ENCODE assay signal across 9 mouse cellular contexts in the genomic region with DNA sequence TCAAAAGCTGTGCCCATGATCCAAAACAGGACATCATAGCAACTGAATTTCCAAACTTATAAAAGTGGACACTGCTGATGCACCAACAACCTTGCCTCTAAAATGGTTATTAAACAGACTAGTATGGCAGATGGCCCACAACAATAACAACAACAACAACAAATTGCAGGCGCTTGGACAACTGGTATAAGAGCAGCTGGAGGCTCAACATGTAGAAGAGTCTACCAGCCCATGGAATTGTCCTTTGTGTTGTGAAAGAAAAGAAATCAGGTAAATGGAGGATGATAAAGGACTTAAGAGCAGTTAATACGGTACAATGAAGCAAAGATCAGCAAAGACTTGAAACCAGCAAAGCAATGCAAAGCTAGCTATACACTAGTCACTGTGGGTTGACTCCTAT. TPM values are rescaled to one million over a fixed set of nuclear protein-coding genes. Genes with fewer than 3 reads are reported as not detected.
DNase-seq lines count a peak whose midpoint lies in the region; ATAC-seq and TF ChIP-seq lines count a peak whose summit lies in the region.
"Had no signal": no experiment of that assay in that cellular context is flagged by ENCODE, and none has a peak within 500 bp of the region (broad histone marks: within the 10 kb centered on the region; RNA-seq: fewer than 3 reads in every experiment).

No protein-coding gene starts in this region.

- H3K27me3 ChIP-seq in megakaryocyte, embryonic 14.5 days (replicated peaks) = no peaks in the 10 kb centered on the region
- H3K27me3 ChIP-seq in forebrain, postnatal 0 days (ENCODE audit: insufficient read depth, low read length) = no peaks in the 10 kb centered on the region
- H3K27me3 ChIP-seq in liver, postnatal 0 days (ENCODE audit: insufficient read depth, low read length) = no peaks in the 10 kb centered on the region

- no peak for ATAC-seq in megakaryocyte, adult 5-6 weeks (ENCODE audit: poor library complexity, severe bottlenecking)
- no peak for ATAC-seq in forebrain, postnatal 0 days
- ATAC-seq in liver, postnatal 0 days = no peak
- no peak for ATAC-seq in erythroid progenitor cell, adult 5-6 weeks (replicated peaks; ENCODE audit: low FRiP score, poor library complexity, severe bottlenecking)
- ATAC-seq in inflammation-experienced regulatory T-cells, adult 6 months = no peak

- no peak for TF ChIP-seq CTCF in forebrain, postnatal 0 days (IDR thresholded peaks at IDR 0.05; ENCODE audit: low read depth)
- no peak for TF ChIP-seq CTCF in liver, postnatal 0 days (IDR thresholded peaks at IDR 0.05; ENCODE audit: low read depth)

- H3K4me1 ChIP-seq in megakaryocyte, embryonic 14.5 days = peaks cover 39% of the 10 kb centered on the region
- peaks cover 21% of the 10 kb centered on the region for H3K4me1 ChIP-seq in forebrain, postnatal 0 days (ENCODE audit: insufficient read depth)
- peaks cover 33% of the 10 kb centered on the region for H3K4me1 ChIP-seq in liver, postnatal 0 days (ENCODE audit: insufficient read depth)

- no peaks in the 10 kb centered on the region for H3K9me3 ChIP-seq in megakaryocyte, embryonic 14.5 days
- no peaks in the 10 kb centered on the region for H3K9me3 ChIP-seq in forebrain, postnatal 0 days (ENCODE audit: low read length)
- H3K9me3 ChIP-seq in liver, postnatal 0 days (ENCODE audit: low read length) = no peaks in the 10 kb centered on the region

- no peak for DNase-seq in forebrain, postnatal 0 days
- DNase-seq in liver, postnatal 0 days = no peak
- no peak for DNase-seq in cerebellum, postnatal 25 days
- DNase-seq: kidney, adult 11 months; right cerebral cortex, postnatal 25 days had no signal

- H3K27ac ChIP-seq in forebrain, postnatal 0 days (ENCODE audit: low read depth, low read length) = no peak overlapping the region
- H3K27ac ChIP-seq in liver, postnatal 0 days (ENCODE audit: low read depth) = no peak overlapping the region

- WGBS in forebrain, postnatal 0 days = 93% methylated on average over 2 of the region's 2 CpGs
- WGBS in liver, postnatal 0 days (ENCODE audit: insufficient replicate concordance) = 78% methylated on average over 2 of the region's 2 CpGs

- H3K4me2 ChIP-seq in forebrain, postnatal 0 days (ENCODE audit: low read depth) = peak overlapping the region; percentile 71
- H3K4me2 ChIP-seq in liver, postnatal 0 days (ENCODE audit: low read depth, low read length) = 0 out of 2 replicates have a peak overlapping the region, but pooled peaks have one; percentile 98

- H3K9ac ChIP-seq in forebrain, postnatal 0 days = no peak overlapping the region
- no peak overlapping the region for H3K9ac ChIP-seq in liver, postnatal 0 days (replicated peaks)

- peaks cover 12% of the 10 kb centered on the region for H3K36me3 ChIP-seq in megakaryocyte, embryonic 14.5 days (replicated peaks; ENCODE audit: low read length)
- no peaks in the 10 kb centered on the region for H3K36me3 ChIP-seq in forebrain, postnatal 0 days (ENCODE audit: insufficient read depth)
- H3K36me3 ChIP-seq in liver, postnatal 0 days (replicated peaks; ENCODE audit: insufficient read depth, low read length) = no peaks in the 10 kb centered on the region

- TF ChIP-seq EP300 in liver, postnatal 0 days (IDR thresholded peaks at IDR 0.05; ENCODE audit: low read depth) = no peak

- H3K4me3 ChIP-seq in megakaryocyte, embryonic 14.5 days (replicated peaks) = peak overlapping the region; percentile 33
- H3K4me3 ChIP-seq in forebrain, postnatal 0 days (ENCODE audit: low read depth, low read length) = no peak overlapping the region
- H3K4me3 ChIP-seq in liver, postnatal 0 days (ENCODE audit: low read depth, low read length) = no peak overlapping the region

RNA-seq across cellular contexts. Expression of gene Zfp790, which starts 1.5 kb away (rescaled TPM):
- 0.62 TPM in 1 of 2 replicates, not detected in the other for polyA plus RNA-seq in megakaryocyte, embryonic 14.5 days (2012; ENCODE audit: insufficient read depth, low replicate concordance)
- total RNA-seq in megakaryocyte, adult 5-6 weeks (2015) = 4.8 and 5.6 TPM in 2 replicates
- total RNA-seq in megakaryocyte, adult 5-6 weeks (2017) = 9.0 and 9.1 TPM in 2 replicates
- 15.6 and 16.9 TPM in 2 replicates for total RNA-seq in forebrain, postnatal 0 days (2014; rRNA removed)
- 9.3 and 12.2 TPM in 2 replicates for polyA plus RNA-seq in forebrain, postnatal 0 days (2015; fragmentation: Nextera tagmentation; extraction: Ambion mirVana)
- 2.2 and 2.5 TPM in 2 replicates for polyA plus RNA-seq in liver, postnatal 0 days (2015; fragmentation: Nextera tagmentation; extraction: Ambion mirVana)
- total RNA-seq in erythroid progenitor cell, adult 5-6 weeks (2015; ENCODE audit: low replicate concordance) = 0.72 and 5.0 TPM in 2 replicates
- 1.9 and 4.2 TPM in 2 replicates for total RNA-seq in erythroid progenitor cell, adult 5-6 weeks (2017; ENCODE audit: low replicate concordance)
- polyA plus RNA-seq in inflammation-experienced regulatory T-cells, adult 6 months (2017; shearing (Covaris generic)) = 10 to 100 TPM; 16.3 to 19.1 (median 16.9) TPM

RNA-seq across cellular contexts. Expression of gene Zfp30, which starts 30.6 kb away (rescaled TPM):
- polyA plus RNA-seq in megakaryocyte, embryonic 14.5 days (2012; ENCODE audit: insufficient read depth, low replicate concordance) = 0.37 TPM in 1 of 2 replicates, not detected in the other
- 0.25 TPM in 1 of 2 replicates, not detected in the other for total RNA-seq in megakaryocyte, adult 5-6 weeks (2015)
- not detected in 2 replicates for total RNA-seq in megakaryocyte, adult 5-6 weeks (2017)
- total RNA-seq in forebrain, postnatal 0 days (2014; rRNA removed) = 11.3 and 14.4 TPM in 2 replicates
- polyA plus RNA-seq in forebrain, postnatal 0 days (2015; fragmentation: Nextera tagmentation; extraction: Ambion mirVana) = 10.2 and 11.4 TPM in 2 replicates
- 0.92 and 0.99 TPM in 2 replicates for polyA plus RNA-seq in liver, postnatal 0 days (2015; fragmentation: Nextera tagmentation; extraction: Ambion mirVana)
- not detected in 2 replicates for total RNA-seq in erythroid progenitor cell, adult 5-6 weeks (2015; ENCODE audit: low replicate concordance)
- not detected in 2 replicates for total RNA-seq in erythroid progenitor cell, adult 5-6 weeks (2017; ENCODE audit: low replicate concordance)
- polyA plus RNA-seq in inflammation-experienced regulatory T-cells, adult 6 months (2017; shearing (Covaris generic)) = under 1 TPM; 0.28 to 0.36 (median 0.35) TPM

RNA-seq across cellular contexts. Expression of gene Zfp940, which starts 39.1 kb away (rescaled TPM):
- 0.64 TPM in 1 of 2 replicates, not detected in the other for polyA plus RNA-seq in megakaryocyte, embryonic 14.5 days (2012; ENCODE audit: insufficient read depth, low replicate concordance)
- 1.2 and 1.3 TPM in 2 replicates for total RNA-seq in megakaryocyte, adult 5-6 weeks (2015)
- 1.2 and 1.4 TPM in 2 replicates for total RNA-seq in megakaryocyte, adult 5-6 weeks (2017)
- total RNA-seq in forebrain, postnatal 0 days (2014; rRNA removed) = 12.7 and 18.3 TPM in 2 replicates
- 8.8 and 12.4 TPM in 2 replicates for polyA plus RNA-seq in forebrain, postnatal 0 days (2015; fragmentation: Nextera tagmentation; extraction: Ambion mirVana)
- polyA plus RNA-seq in liver, postnatal 0 days (2015; fragmentation: Nextera tagmentation; extraction: Ambion mirVana) = 0.39 and 0.42 TPM in 2 replicates
- not detected in 2 replicates for total RNA-seq in erythroid progenitor cell, adult 5-6 weeks (2015; ENCODE audit: low replicate concordance)
- total RNA-seq in erythroid progenitor cell, adult 5-6 weeks (2017; ENCODE audit: low replicate concordance) = 0.64 TPM in 1 of 2 replicates, not detected in the other
- 1 to 10 TPM; 3.5 to 6.8 (median 4.8) TPM for polyA plus RNA-seq in inflammation-experienced regulatory T-cells, adult 6 months (2017; shearing (Covaris generic))

RNA-seq across cellular contexts. Expression of gene Zfp420, which starts 45.4 kb away (rescaled TPM):
- polyA plus RNA-seq in megakaryocyte, embryonic 14.5 days (2012; ENCODE audit: insufficient read depth, low replicate concordance) = not detected in 2 replicates
- 2.0 and 2.2 TPM in 2 replicates for total RNA-seq in megakaryocyte, adult 5-6 weeks (2015)
- total RNA-seq in megakaryocyte, adult 5-6 weeks (2017) = 1.7 and 3.1 TPM in 2 replicates
- total RNA-seq in forebrain, postnatal 0 days (2014; rRNA removed) = 26.9 and 27.1 TPM in 2 replicates
- 9.9 and 15.5 TPM in 2 replicates for polyA plus RNA-seq in forebrain, postnatal 0 days (2015; fragmentation: Nextera tagmentation; extraction: Ambion mirVana)
- 0.59 and 0.87 TPM in 2 replicates for polyA plus RNA-seq in liver, postnatal 0 days (2015; fragmentation: Nextera tagmentation; extraction: Ambion mirVana)
- total RNA-seq in erythroid progenitor cell, adult 5-6 weeks (2015; ENCODE audit: low replicate concordance) = 1.1 and 2.9 TPM in 2 replicates
- total RNA-seq in erythroid progenitor cell, adult 5-6 weeks (2017; ENCODE audit: low replicate concordance) = 0.51 TPM in 1 of 2 replicates, not detected in the other
- polyA plus RNA-seq in inflammation-experienced regulatory T-cells, adult 6 months (2017; shearing (Covaris generic)) = 1 to 10 TPM; 2.7 to 9.2 (median 8.2) TPM

RNA-seq across cellular contexts. Expression of gene Zfp84, which starts 46.0 kb away (rescaled TPM):
- 0.93 TPM in 1 of 2 replicates, not detected in the other for polyA plus RNA-seq in megakaryocyte, embryonic 14.5 days (2012; ENCODE audit: insufficient read depth, low replicate concordance)
- total RNA-seq in megakaryocyte, adult 5-6 weeks (2015) = 9.6 and 14.7 TPM in 2 replicates
- 12.3 and 15.7 TPM in 2 replicates for total RNA-seq in megakaryocyte, adult 5-6 weeks (2017)
- 16.7 and 19.0 TPM in 2 replicates for total RNA-seq in forebrain, postnatal 0 days (2014; rRNA removed)
- polyA plus RNA-seq in forebrain, postnatal 0 days (2015; fragmentation: Nextera tagmentation; extraction: Ambion mirVana) = 5.8 and 6.9 TPM in 2 replicates
- 2.5 and 3.3 TPM in 2 replicates for polyA plus RNA-seq in liver, postnatal 0 days (2015; fragmentation: Nextera tagmentation; extraction: Ambion mirVana)
- 2.9 and 5.9 TPM in 2 replicates for total RNA-seq in erythroid progenitor cell, adult 5-6 weeks (2015; ENCODE audit: low replicate concordance)
- 3.5 and 4.7 TPM in 2 replicates for total RNA-seq in erythroid progenitor cell, adult 5-6 weeks (2017; ENCODE audit: low replicate concordance)
- polyA plus RNA-seq in inflammation-experienced regulatory T-cells, adult 6 months (2017; shearing (Covaris generic)) = 10 to 100 TPM; 14.0 to 17.9 (median 14.8) TPM
